In genomic region chr12:76556187-76556586, GRCm38 (mm10) we compare ENCODE assay signal across 24 mouse cellular contexts. TPM values are rescaled to one million over a fixed set of nuclear protein-coding genes. Genes with fewer than 3 reads are reported as not detected.
DNase-seq lines count a peak whose midpoint lies in the region; ATAC-seq and TF ChIP-seq lines count a peak whose summit lies in the region.
"Had no signal": no experiment of that assay in that cellular context is flagged by ENCODE, and none has a peak within 500 bp of the region (broad histone marks: within the 10 kb centered on the region; RNA-seq: fewer than 3 reads in every experiment).

No protein-coding gene starts in this region.

- peaks cover 73% of the 10 kb centered on the region for H3K4me1 ChIP-seq in kidney, embryonic 15.5 days
- H3K4me1 ChIP-seq in kidney, postnatal 0 days (replicated peaks; ENCODE audit: insufficient read depth, low read length): peaks cover 36% of the 10 kb centered on the region
- peaks cover 16% of the 10 kb centered on the region for H3K4me1 ChIP-seq in hindbrain, embryonic 10.5 days (replicated peaks)

- H3ac ChIP-seq in C2C12 (ENCODE audit: control insufficient read depth, insufficient read length, low read depth): no peak overlapping the region

- no peak overlapping the region for H3K4me2 ChIP-seq in kidney, embryonic 15.5 days
- H3K4me2 ChIP-seq in kidney, postnatal 0 days (ENCODE audit: low read length): no peak overlapping the region
- H3K4me2 ChIP-seq: hindbrain, embryonic 15.5 days; intestine, embryonic 15.5 days; limb, embryonic 15.5 days; liver, embryonic 15.5 days; midbrain, embryonic 12.5 days; stomach, embryonic 15.5 days had no signal

- ATAC-seq in kidney, embryonic 15.5 days (replicated peaks; ENCODE audit: low FRiP score): no peak
- no peak for ATAC-seq in kidney, postnatal 0 days (replicated peaks; ENCODE audit: low FRiP score, low read depth)
- ATAC-seq: activated CD4-positive, CD25-positive, alpha-beta regulatory T cell, adult 4 months; CD4-positive, CD25-positive, alpha-beta regulatory T cell, adult 4 months; forebrain, embryonic 16.5 days; intestine, embryonic 15.5 days; Patski had no signal

- H3K27ac ChIP-seq in kidney, embryonic 15.5 days: peak overlapping the region; percentile 72
- peak overlapping the region; percentile 64 for H3K27ac ChIP-seq in kidney, postnatal 0 days
- H3K27ac ChIP-seq in hindbrain, embryonic 10.5 days: no peak overlapping the region
- H3K27ac ChIP-seq: hindbrain, embryonic 15.5 days; limb, embryonic 15.5 days; liver, embryonic 15.5 days; macrophage; midbrain, embryonic 12.5 days; stomach, embryonic 15.5 days had no signal

- H3K27me3 ChIP-seq in kidney, embryonic 15.5 days: no peaks in the 10 kb centered on the region
- H3K27me3 ChIP-seq in C2C12 (ENCODE audit: control insufficient read depth, insufficient read depth, insufficient read length): no peaks in the 10 kb centered on the region
- H3K27me3 ChIP-seq in kidney, postnatal 0 days (ENCODE audit: insufficient read depth, low read length): no peaks in the 10 kb centered on the region
- no peaks in the 10 kb centered on the region for H3K27me3 ChIP-seq in hindbrain, embryonic 10.5 days (ENCODE audit: insufficient read depth, poor library complexity, severe bottlenecking)
- H3K27me3 ChIP-seq: hindbrain, embryonic 15.5 days; intestine, embryonic 15.5 days; limb, embryonic 15.5 days; liver, embryonic 15.5 days; midbrain, embryonic 12.5 days; Patski; stomach, embryonic 15.5 days had no signal

- 56% methylated on average over 7 of the region's 7 CpGs for WGBS in kidney, embryonic 15.5 days
- WGBS in kidney, postnatal 0 days: 46% methylated on average over 7 of the region's 7 CpGs
- 80% methylated on average over 7 of the region's 7 CpGs for WGBS in hindbrain, embryonic 10.5 days

- H3K4me3 ChIP-seq in kidney, embryonic 15.5 days (replicated peaks): no peak overlapping the region
- no peak overlapping the region for H3K4me3 ChIP-seq in C2C12 (ENCODE audit: insufficient read depth, poor library complexity, severe bottlenecking)
- no peak overlapping the region for H3K4me3 ChIP-seq in kidney, postnatal 0 days (replicated peaks; ENCODE audit: low read depth, low read length)
- no peak overlapping the region for H3K4me3 ChIP-seq in hindbrain, embryonic 10.5 days
- H3K4me3 ChIP-seq: hindbrain, embryonic 15.5 days; intestine, embryonic 15.5 days; limb, embryonic 15.5 days; liver, embryonic 15.5 days; midbrain, embryonic 12.5 days; stomach, embryonic 15.5 days had no signal

- H3K9ac ChIP-seq in kidney, embryonic 15.5 days: no peak overlapping the region
- H3K9ac ChIP-seq in kidney, postnatal 0 days (ENCODE audit: low read depth, low read length): no peak overlapping the region
- H3K9ac ChIP-seq: hindbrain, embryonic 15.5 days; intestine, embryonic 15.5 days; limb, embryonic 15.5 days; liver, embryonic 15.5 days; midbrain, embryonic 12.5 days; stomach, embryonic 15.5 days had no signal

- no peak for TF ChIP-seq CTCF in C2C12 (IDR thresholded peaks at IDR 0.05; ENCODE audit: control insufficient read depth, insufficient read depth, insufficient read length)
- TF ChIP-seq CTCF in kidney, postnatal 0 days (IDR thresholded peaks at IDR 0.05; ENCODE audit: low read depth): no peak

- peaks cover 32% of the 10 kb centered on the region for H3K79me3 ChIP-seq in C2C12 (ENCODE audit: low read depth)

- peaks cover 82% of the 10 kb centered on the region for H3K79me2 ChIP-seq in C2C12 (ENCODE audit: control insufficient read depth, insufficient read depth)

- H3K9me3 ChIP-seq in kidney, embryonic 15.5 days (replicated peaks): no peaks in the 10 kb centered on the region
- H3K9me3 ChIP-seq in kidney, postnatal 0 days (replicated peaks; ENCODE audit: low read length): no peaks in the 10 kb centered on the region
- no peaks in the 10 kb centered on the region for H3K9me3 ChIP-seq in hindbrain, embryonic 10.5 days
- H3K9me3 ChIP-seq: hindbrain, embryonic 15.5 days; intestine, embryonic 15.5 days; limb, embryonic 15.5 days; liver, embryonic 15.5 days; midbrain, embryonic 12.5 days; stomach, embryonic 15.5 days had no signal

- peak; percentile 96 for DNase-seq in heart, adult 11 months
- DNase-seq in heart, postnatal 14 days: no peak
- DNase-seq in kidney, postnatal 10 days: no peak
- no peak for DNase-seq in kidney, postnatal 0 days (ENCODE audit: low spot score)
- DNase-seq in frontal cortex, postnatal 36 days (ENCODE audit: low spot score in 2 of 2): no peak
- no peak for DNase-seq in hindbrain, embryonic 10.5 days (ENCODE audit: low spot score)
- DNase-seq: cerebellum, adult 11 months; cerebellum, postnatal 14 days; embryo, embryonic 11 days; gastrocnemius, postnatal 10 days; thymus, adult 2 months had no signal

- intact Hi-C loops in heart, postnatal 14 days (cut with DNase I): no loop called here

- H3K36me3 ChIP-seq in kidney, embryonic 15.5 days: peaks cover 14% of the 10 kb centered on the region
- H3K36me3 ChIP-seq in C2C12 (ENCODE audit: control insufficient read depth, insufficient read depth): peaks cover 16% of the 10 kb centered on the region
- H3K36me3 ChIP-seq in kidney, postnatal 0 days (ENCODE audit: insufficient read depth, low read length): peaks cover 11% of the 10 kb centered on the region; the same call in 1 of the 2 replicates
- H3K36me3 ChIP-seq in hindbrain, embryonic 10.5 days: peaks cover 7% of the 10 kb centered on the region; the same call in 1 of the 2 replicates
- H3K36me3 ChIP-seq: hindbrain, embryonic 15.5 days; midbrain, embryonic 12.5 days had no signal

TF ChIP-seq in C2C12, 6 proteins besides CTCF, POLR2A, EP300 and RAD21:
- TF ChIP-seq CEBPB (IDR thresholded peaks at IDR 0.05; ENCODE audit: low read depth) (no peak), FOSL1 (IDR thresholded peaks at IDR 0.05; ENCODE audit: insufficient read depth, low read length, poor library complexity, severe bottlenecking) (no peak), MYOD1 (IDR thresholded peaks at IDR 0.05; ENCODE audit: control insufficient read depth, insufficient read length, low read depth) (peak; percentile 54)

RNA-seq across cellular contexts. Expression of gene Plekhg3, which starts 25.5 kb away (rescaled TPM):
- 10 to 100 TPM; 19.1 to 20.4 TPM for total RNA-seq in heart, postnatal 14 days (2021)
- 18.2 and 18.8 TPM in 2 replicates for polyA plus RNA-seq in kidney, embryonic 15.5 days (2015; fragmentation: Nextera tagmentation; extraction: Ambion mirVana)
- polyA plus RNA-seq in C2C12 (2012; fragmentation: generic; extraction: Trizol): 9.3 TPM
- polyA plus RNA-seq in kidney, postnatal 0 days (2015; fragmentation: Nextera tagmentation; extraction: Ambion mirVana): 14.9 and 17.7 TPM in 2 replicates
- 2.1 and 2.7 TPM in 2 replicates for polyA plus RNA-seq in hindbrain, embryonic 10.5 days (2016; fragmentation: Nextera tagmentation; extraction: Ambion mirVana)
